Mouse (Mus musculus) 3T3-L1 (cell line): ENCODE data around the gene Sbno2.

Experiments used
- DNase-seq: peaks from one replicate; pipeline ENCODE4 v3.0.0-alpha.2; 2015; ENCODE audit warnings: low read depth, low spot score

The Sbno2 gene

DNA sequence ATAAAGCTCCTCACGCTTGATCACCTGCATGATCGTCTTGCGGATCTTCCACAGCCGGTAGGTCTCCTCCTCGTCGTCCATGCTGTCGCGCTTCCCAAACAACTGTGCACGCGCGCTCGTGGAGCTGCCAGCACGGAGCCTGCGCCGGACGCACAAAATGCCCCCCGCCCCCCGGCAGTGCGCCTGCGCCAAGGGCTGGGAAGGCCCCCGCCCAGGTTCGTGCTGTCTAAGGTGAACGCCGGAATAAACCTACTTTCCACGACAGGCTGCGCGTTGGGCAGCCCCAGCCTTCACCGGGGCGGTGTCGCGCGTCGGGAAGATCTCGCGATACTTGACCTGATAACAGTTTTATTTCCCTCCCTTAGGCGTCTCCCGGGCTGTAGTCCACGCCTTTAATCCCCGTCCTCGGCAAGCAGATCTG lies 65.8 kb downstream of the Sbno2 start, which contains the start of gene Polr2e:
Gene Polr2e, minus strand, starts transcription at position 237 of the 421 bp plus-strand sequence.
- peak; percentile 97 for DNase-seq

GRCm38 (mm10) chr10:80036832-80037231 lies 68.5 kb downstream of the Sbno2 start:
- no peak for DNase-seq

GRCm38 (mm10) chr10:80035686-80036085 lies 69.7 kb downstream of the Sbno2 start:
- no peak for DNase-seq

DNA sequence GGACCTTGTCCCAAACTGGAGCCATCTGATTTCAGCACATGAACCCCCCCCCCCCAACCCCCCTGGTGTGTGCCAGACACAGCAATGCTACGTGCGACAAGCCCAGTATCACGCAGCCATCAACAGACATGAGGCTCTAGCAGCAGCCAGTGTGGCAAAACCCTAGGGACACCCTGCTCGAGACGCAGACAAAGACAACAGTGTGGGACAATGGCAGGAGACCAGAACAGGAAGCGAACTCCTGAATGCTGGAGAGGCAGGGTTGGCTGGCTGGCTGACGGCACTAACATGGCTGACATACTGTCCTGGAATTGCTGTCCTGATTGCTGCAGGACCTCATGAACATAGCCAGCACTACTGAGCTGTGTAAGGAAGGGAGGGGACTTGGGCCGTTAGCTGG lies 70.2 kb downstream of the Sbno2 start:
- no peak for DNase-seq

DNA sequence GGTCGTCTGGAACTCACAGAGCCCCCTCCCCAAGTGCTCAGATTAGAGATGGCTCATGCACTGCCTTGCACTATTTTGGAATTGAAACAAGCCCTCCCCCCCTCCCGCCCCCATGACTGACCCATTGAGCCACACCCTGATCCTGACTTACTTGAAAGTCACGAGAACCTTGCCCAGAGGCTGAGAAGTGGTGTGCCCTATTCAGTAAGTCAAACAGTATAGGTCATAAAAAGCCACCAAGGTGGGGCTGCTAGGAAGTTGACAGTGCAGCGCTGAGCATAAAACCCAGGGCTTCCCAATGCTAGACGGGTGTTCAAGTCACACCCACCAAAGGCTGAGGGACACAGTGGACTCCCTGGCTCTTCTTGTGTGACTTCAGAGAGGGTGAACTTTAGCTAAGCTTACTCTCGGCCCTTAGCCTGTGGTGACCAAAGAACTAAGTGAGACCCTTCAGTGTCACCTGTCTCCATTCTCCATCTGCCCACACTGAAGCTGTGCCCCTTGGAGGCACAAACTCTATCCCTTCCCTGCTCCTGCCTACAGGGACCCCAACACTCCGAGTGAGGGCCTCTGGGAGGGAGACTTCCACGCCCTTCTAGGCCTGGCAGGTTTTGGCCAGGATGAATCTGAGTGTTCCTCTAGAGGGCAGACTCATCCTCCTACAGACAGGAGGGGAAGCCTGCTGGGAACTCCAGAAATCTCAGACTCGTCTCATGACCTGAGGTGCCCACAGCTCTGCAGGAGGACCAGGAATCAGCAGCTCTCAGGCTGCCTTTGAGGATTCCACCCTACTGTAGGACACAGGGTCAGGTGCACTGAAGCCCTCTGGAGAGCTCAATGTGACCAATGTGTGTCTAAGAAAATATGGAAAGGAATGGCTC lies 71.6 kb downstream of the Sbno2 start:
- peak; percentile 88 for DNase-seq

- peak; percentile 89 for DNase-seq
Measured at GRCm38 (mm10) chr10:80032799-80033480, 72.4 kb downstream of the Sbno2 start.

DNA sequence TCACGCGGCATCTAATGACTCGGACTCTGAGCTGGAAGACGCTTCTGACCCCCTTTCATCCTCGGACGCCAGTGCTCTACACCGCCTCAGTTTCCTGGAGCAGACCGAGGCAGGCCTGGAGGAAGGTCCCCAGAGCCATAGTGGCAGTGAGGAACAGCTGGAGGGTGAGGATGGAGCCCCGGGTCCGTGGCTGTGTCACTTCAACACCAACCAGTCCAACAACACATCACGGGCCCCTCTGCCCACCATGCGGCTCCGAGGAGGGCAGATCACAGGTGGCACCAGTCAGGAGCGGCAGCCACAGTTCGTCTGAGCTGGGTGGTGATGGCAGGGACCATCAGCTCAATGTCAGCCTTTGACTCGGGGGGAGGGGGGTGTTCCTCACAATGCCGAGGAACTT lies 74.6 kb downstream of the Sbno2 start:
- DNase-seq, result no peak

DNA sequence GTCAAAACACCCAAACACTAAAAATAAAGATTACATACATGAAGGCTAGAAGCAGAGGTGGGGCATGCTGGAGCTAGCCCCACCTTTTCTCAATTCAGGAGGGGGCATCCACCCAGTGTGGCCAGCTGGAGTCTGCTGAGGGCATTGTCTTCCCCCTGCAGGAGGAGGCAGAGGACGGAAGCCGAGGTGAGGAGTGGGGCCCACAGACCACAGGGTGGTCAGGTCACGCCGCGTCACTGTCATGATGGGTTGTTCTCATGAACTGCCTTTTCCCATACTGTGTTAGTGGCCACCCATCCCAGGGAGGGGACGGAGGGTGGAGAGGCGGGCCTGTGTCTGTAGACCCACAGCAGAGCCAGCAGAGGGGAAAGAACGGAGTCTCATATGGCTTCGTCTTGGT lies 75.2 kb downstream of the Sbno2 start:
- DNase-seq, result no peak

- no peak for DNase-seq
Measured at GRCm38 (mm10) chr10:80028521-80028846, 76.9 kb downstream of the Sbno2 start.

DNA sequence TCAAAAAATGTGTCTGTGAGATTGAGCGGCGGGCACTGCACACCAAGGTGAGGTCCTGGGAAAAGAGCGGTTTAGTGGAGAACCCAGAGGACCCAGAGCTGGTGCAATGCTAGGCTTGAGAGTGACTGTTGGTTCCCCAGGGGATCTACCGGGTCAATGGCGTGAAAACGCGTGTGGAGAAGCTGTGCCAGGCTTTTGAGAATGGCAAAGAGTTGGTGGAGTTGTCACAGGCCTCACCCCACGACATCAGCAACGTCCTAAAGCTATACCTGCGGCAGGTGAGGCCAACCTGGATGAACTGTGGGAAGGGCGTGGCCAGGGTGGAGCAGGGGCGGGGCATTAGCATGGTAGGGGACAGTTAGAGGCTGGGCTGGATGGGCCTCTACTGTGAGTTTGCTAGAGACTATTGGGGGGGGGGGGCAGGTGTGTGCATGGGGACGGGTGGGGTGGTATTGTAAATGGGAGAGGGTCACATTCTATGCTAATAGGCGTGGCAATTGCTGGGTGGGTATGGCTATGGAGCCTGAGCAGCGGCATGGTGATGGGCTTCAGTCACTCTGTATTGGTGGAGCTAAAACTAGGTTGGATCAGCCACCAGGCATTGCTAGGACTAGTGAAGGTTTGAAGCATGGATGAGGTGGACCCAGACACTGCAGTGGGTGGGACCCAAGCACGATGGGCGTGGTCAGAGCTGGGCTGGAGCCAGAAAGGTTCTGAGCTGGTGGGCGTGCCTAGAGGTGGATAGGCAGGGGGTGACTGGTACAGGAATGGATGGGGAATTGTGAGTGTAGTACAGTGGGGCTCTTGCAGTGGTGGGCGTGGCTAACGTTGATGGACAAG lies 77.5 kb downstream of the Sbno2 start:
- DNase-seq, result no peak

DNA sequence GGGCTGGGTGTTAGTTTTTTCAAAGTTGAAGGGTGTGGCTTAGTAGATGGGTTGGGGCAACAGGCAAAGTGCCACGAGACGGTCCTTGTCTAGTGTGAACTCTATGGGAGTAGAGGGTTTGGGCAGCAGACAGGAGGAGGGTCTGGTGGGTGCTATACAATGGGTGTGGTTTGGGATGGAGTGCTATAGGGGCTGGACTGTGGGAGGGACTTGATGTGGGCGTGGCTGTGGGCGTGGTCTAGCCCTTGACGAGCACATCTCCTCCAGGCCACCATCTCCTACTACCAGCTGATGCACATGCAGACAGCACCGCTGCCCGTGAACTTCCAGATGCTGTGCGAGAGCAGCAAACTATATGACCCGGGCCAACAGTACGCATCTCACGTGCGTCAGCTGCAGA lies 79.5 kb downstream of the Sbno2 start:
- DNase-seq, result no peak

- no peak for DNase-seq
Measured at GRCm38 (mm10) chr10:80025463-80025862, 79.9 kb downstream of the Sbno2 start.

DNA sequence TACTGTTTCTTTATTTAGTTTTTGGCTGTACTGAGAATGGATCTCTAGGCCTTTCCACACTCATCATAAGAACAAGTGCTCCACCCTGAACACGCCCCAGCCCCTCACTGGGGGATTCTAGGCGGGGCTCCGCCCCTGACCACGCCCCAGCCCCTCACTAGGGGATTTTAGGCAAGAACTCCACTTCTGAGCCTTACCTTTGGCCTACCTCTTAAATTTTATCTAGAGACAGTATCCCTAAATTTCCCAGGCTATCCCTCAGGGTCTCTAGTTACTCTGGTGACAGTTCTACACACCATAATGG lies 80.4 kb downstream of the Sbno2 start:
- DNase-seq, result no peak

DNA sequence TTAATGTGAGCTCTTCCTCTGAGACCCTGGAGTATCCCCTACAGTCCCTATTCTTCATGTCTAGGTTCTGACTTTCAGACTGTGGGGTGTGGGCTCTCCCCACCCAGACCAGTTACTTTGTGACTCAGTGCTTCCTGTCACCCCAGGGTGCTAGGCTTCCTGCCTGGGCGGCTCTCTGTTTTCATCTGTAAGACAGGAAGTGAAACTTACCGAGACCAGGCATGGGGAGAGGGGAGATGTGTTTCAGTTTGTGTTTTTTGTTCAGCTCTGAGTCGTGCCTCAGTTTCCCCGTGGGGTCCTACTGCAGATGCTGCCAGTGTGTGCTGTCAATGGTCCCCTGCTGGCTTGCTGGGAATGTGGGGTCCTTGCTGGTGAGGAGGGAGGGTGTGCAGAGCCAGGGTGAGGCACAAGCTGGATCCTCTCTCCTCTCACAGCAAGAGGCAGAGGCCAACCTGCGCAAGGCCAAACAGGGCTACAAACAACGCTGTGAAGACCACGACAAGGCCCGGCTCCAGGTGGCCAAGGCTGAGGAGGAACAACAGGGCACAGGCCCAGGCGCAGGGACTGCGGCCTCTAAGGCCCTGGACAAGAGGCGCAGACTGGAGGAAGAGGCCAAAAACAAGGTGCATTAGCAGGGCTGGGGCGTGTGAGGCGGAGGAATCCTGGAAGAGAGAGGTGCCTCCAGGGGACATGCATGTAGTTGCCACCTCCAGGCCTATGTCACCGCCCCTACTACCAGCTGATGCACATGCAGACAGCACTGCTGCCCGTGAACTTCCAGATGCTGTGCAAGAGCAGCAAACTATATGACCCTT lies 80.9 kb downstream of the Sbno2 start:
- DNase-seq, result peak; percentile 23

DNA sequence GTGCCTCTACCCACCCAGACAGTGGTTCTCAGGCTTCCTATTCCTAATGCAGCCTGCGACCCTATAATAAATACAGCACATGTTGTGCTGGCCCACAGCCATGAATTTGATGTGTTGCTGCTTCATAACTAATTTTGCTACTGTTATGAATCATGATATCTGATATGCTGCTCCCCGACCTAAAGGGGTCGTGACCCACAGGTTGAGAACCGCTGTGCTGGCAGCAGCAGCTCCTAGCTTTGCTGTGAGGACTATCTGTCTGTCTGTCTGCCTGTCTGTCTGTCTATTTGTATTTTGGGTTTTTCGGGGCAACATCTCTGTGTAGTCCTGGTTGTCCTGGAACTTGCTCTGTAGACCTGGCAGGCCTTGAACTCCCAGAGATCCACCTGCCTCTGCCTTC lies 81.6 kb downstream of the Sbno2 start:
- DNase-seq, result no peak

- no peak for DNase-seq
Measured at GRCm38 (mm10) chr10:80022806-80023205, 82.6 kb downstream of the Sbno2 start.

DNA sequence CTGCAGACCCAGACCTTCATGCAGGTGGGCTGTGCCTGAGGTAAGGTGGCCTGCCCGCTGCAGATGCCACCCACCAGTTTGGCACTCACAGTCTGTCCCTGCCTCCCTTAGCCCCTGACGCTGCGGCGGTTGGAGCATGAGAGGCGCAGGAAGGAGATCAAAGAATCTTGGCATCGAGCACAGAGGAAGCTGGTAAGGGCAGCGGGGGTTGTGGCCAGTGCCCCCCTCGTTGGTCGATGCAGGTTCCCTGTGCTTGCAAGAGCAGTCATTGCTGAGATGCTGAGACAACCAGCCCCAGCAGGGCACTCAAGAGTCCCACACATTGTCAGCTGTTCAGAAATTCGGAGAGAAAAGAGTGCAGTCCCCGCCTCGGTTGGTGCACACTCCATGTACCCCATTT lies 83.2 kb downstream of the Sbno2 start:
- no peak for DNase-seq

DNA sequence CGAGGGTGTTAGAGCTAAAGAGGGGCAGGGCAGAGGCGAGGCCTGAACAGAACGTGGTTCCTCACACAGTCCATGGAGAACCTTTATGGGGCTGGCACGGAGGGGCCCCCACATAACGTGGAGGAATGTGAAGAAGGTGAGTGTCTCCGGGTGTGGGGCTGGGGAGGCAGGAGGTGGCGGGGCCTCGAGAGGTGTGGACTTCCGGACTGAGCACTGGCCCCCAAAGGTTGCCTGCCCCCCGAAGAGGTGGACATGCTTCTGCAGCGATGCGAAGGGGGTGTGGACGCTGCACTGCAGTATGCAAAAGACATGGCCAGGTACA lies 84.1 kb downstream of the Sbno2 start:
- DNase-seq, result no peak

- no peak for DNase-seq
Measured at GRCm38 (mm10) chr10:80020603-80021319, 84.6 kb downstream of the Sbno2 start.

GRCm38 (mm10) chr10:80020191-80020590 lies 85.2 kb downstream of the Sbno2 start:
- DNase-seq, result no peak
